Mouse (Mus musculus) spleen, postnatal 10 days (tissue): ENCODE measurements around the gene Oas1h.
"Not testable (repeated sequence)": the region's sequence is repeated elsewhere in the genome, so short reads cannot be mapped to it uniquely, and the experiment has no call there.

Source experiments
- DNase-seq, 2 experiments: peaks; one replicate each; pipeline ENCODE4 v3.0.0; 2021 to 2022; ENCODE audit warnings: low spot score in 2 of 2

Gene Oas1h

GRCm38 (mm10) chr5:120881681-120882080 is 20.5 kb downstream of the Oas1h start:
- DNase-seq = not testable (repeated sequence)

- not testable (repeated sequence) for DNase-seq
These were observed 26.2 kb downstream of the Oas1h start, which contains the start of gene Oas1g for GRCm38 (mm10) chr5:120887413-120887812. Gene Oas1g (minus strand): TSS chr5:120887613.

GRCm38 (mm10) chr5:120887831-120888230 is 26.6 kb downstream of the Oas1h start:
- no peak for DNase-seq

GRCm38 (mm10) chr5:120888294-120888815 is 27.1 kb downstream of the Oas1h start:
- not testable (repeated sequence) for DNase-seq

GRCm38 (mm10) chr5:120890026-120890425 is 28.8 kb downstream of the Oas1h start:
- DNase-seq = no peak

- no peak for DNase-seq
These were observed 29.8 kb downstream of the Oas1h start for GRCm38 (mm10) chr5:120890991-120891390.

GRCm38 (mm10) chr5:120891566-120892242 is 30.5 kb downstream of the Oas1h start:
- DNase-seq = not testable (repeated sequence)

GRCm38 (mm10) chr5:120892243-120892660 is 31.0 kb downstream of the Oas1h start:
- DNase-seq = no peak

GRCm38 (mm10) chr5:120893866-120894265 is 32.6 kb downstream of the Oas1h start:
- DNase-seq = not testable (repeated sequence)

GRCm38 (mm10) chr5:120894692-120895091 is 33.5 kb downstream of the Oas1h start:
- DNase-seq = not testable (repeated sequence)

GRCm38 (mm10) chr5:120895231-120895900 is 34.1 kb downstream of the Oas1h start:
- no peak for DNase-seq

GRCm38 (mm10) chr5:120898307-120898706 is 37.1 kb downstream of the Oas1h start:
- no peak for DNase-seq

GRCm38 (mm10) chr5:120898726-120899125 is 37.5 kb downstream of the Oas1h start:
- DNase-seq = no peak

GRCm38 (mm10) chr5:120900666-120901065 is 39.4 kb downstream of the Oas1h start:
- DNase-seq = no peak

GRCm38 (mm10) chr5:120902056-120902455 is 40.8 kb downstream of the Oas1h start:
- no peak for DNase-seq

- not testable (repeated sequence) for DNase-seq
These were observed 45.8 kb downstream of the Oas1h start, which contains the start of gene Oas1a for GRCm38 (mm10) chr5:120906791-120907733. Gene Oas1a (minus strand): TSS chr5:120907521.

- DNase-seq = no peak
These were observed 47.1 kb downstream of the Oas1h start for GRCm38 (mm10) chr5:120908196-120908920.

GRCm38 (mm10) chr5:120914204-120914603 is 53.0 kb downstream of the Oas1h start, which contains the start of gene Oas1d:
Gene Oas1d (plus strand): TSS chr5:120914536.
- not testable (repeated sequence) for DNase-seq

- DNase-seq = not testable (repeated sequence)
These were observed 58.1 kb downstream of the Oas1h start for GRCm38 (mm10) chr5:120919156-120919935.

- DNase-seq = no peak
These were observed 59.1 kb downstream of the Oas1h start for GRCm38 (mm10) chr5:120920296-120920695.
